Mouse (Mus musculus) forebrain, embryonic 14.5 days (tissue): Measurements from ENCODE around the gene Gm21060. TPM values are rescaled to one million over a fixed set of nuclear protein-coding genes. Genes with fewer than 3 reads are reported as not detected.
"Not testable (repeated sequence)": the region's sequence is repeated elsewhere in the genome, so short reads cannot be mapped to it uniquely, and the experiment has no call there.

Experiments used
- ATAC-seq: fragments of 200-750 bp; cut with Nextera tagmentation; 2 replicates; pipeline ENCODE4 v1.8.0; 2017; ENCODE audit warnings: mild to moderate bottlenecking, moderate library complexity
- DNase-seq: peaks from one replicate; pipeline ENCODE4 v3.0.0-alpha.2; 2015; ENCODE audit warnings: low spot score
- H3K27ac ChIP-seq: fragments of 300-500 bp; sonication (generic); 2 replicates; pipeline ENCODE4 v1.5.1; 2014; ENCODE audit warnings: low read depth, mild to moderate bottlenecking, control low read depth, low read length, moderate library complexity
- H3K27me3 ChIP-seq: fragments of 300-500 bp; sonication (generic); replicated peaks from 2 replicates; pipeline ENCODE4 v1.6.1; 2014; ENCODE audit warnings: low read length, control low read depth, mixed read lengths; ENCODE audit not compliant: control insufficient read depth, insufficient read depth
- H3K36me3 ChIP-seq: fragments of 300-500 bp; sonication (generic); 2 replicates; pipeline ENCODE4 v1.6.1; 2014; ENCODE audit warnings: low read length, control low read depth; ENCODE audit not compliant: control insufficient read depth, insufficient read depth
- H3K4me1 ChIP-seq: fragments of 300-500 bp; sonication (generic); 2 replicates; pipeline ENCODE4 v1.6.1; 2014; ENCODE audit warnings: antibody characterized with exemption, low read length, control low read depth; ENCODE audit not compliant: control insufficient read depth, insufficient read depth
- H3K4me2 ChIP-seq: fragments of 300-500 bp; sonication (generic); 2 replicates; pipeline ENCODE4 v1.6.1; 2014; ENCODE audit warnings: mild to moderate bottlenecking, control low read depth, low read length
- H3K4me3 ChIP-seq: fragments of 300-500 bp; sonication (generic); 2 replicates; pipeline ENCODE4 v1.5.1; 2014; ENCODE audit warnings: low read depth, low read length, control low read depth
- H3K9ac ChIP-seq: fragments of 300-500 bp; sonication (generic); 2 replicates; pipeline ENCODE4 v1.6.1; 2014; ENCODE audit warnings: mild to moderate bottlenecking, low read length, control low read depth, moderate library complexity
- H3K9me3 ChIP-seq: fragments of 300-500 bp; sonication (generic); replicated peaks from 2 replicates; pipeline ENCODE4 v1.6.1; 2016; ENCODE audit warnings: low read length, control low read depth, mixed read lengths; ENCODE audit not compliant: control insufficient read depth
- WGBS: fragments of 180-500 bp; shearing (Covaris S2); extraction: QIAGEN DNeasy Blood & Tissue Kit; methylation state at CpG from one replicate; pipeline ENCODE4 v1.1.7; 2014; 5-methylcytosine and 5-hydroxymethylcytosine counted together
- polyA plus RNA-seq: library from polyadenylated mRNA; unstranded; fragments of >200 nt; fragmentation: Nextera tagmentation; extraction: Ambion mirVana; gene quantifications from 2 replicates; pipeline ENCODE4 v1.2.1, GENCODE M21; 2014

Gene Gm21060
- polyA plus RNA-seq, 1 experiment from 2014 or later, result not detected

DNA sequence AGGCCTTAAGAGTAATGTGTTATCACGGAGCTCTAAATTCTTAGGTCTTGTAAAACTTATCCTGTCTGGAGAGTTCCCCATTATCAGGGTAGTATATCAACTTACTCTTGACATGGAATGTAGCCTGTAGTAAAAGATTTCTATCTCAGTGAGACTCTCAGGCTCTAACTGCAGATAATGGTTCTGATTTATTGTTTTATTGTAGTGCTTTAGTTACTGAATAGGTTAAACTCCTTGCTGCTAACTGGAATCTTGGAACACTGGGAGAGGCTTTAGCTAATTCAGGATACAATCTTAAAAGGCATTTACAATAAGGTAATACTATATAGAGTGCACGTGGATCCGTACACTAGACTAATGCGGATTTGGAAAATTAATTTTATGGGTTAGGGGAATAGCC, 49.5 kb downstream of the Gm21060 start:
- not testable (repeated sequence) for H3K4me2 ChIP-seq, H3K27ac ChIP-seq, ATAC-seq, H3K4me3 ChIP-seq, H3K9me3 ChIP-seq, H3K9ac ChIP-seq, H3K27me3 ChIP-seq, DNase-seq, H3K4me1 ChIP-seq, H3K36me3 ChIP-seq
- WGBS, result 95% methylated on average over 4 of the region's 4 CpGs

Other genes with a start within 250 kb of the Gm21060 start
- 36.0 and 39.2 TPM in 2 replicates for gene Zfp950, start 156.2 kb downstream of the Gm21060 start, polyA plus RNA-seq
- gene Gm7102, start 120.8 kb downstream of the Gm21060 start, polyA plus RNA-seq, result not detected in 2 replicates
- gene Gm6020, start 113.2 kb downstream of the Gm21060 start, polyA plus RNA-seq, result not detected in 2 replicates
- gene Csf2ra, start 68.6 kb downstream of the Gm21060 start, polyA plus RNA-seq, result 10.2 and 15.7 TPM in 2 replicates